Comparison of ENCODE assay signal across 17 mouse cellular contexts in genomic region chr17:4176524-4176923, GRCm38 (mm10).
"Had no signal": no experiment of that assay in that cellular context is flagged by ENCODE, and none has a peak within 500 bp of the region (broad histone marks: within the 10 kb centered on the region; RNA-seq: fewer than 3 reads in every experiment).

No protein-coding gene starts in this region.

- H3K9ac ChIP-seq: liver, embryonic 13.5 days; midbrain, embryonic 12.5 days; midbrain, embryonic 15.5 days; neural tube, embryonic 12.5 days; neural tube, embryonic 15.5 days had no signal

- H3K4me2 ChIP-seq: liver, embryonic 13.5 days; midbrain, embryonic 12.5 days; midbrain, embryonic 15.5 days; neural tube, embryonic 12.5 days; neural tube, embryonic 15.5 days had no signal

- H3K36me3 ChIP-seq: liver, embryonic 13.5 days; midbrain, embryonic 12.5 days; midbrain, embryonic 15.5 days; neural tube, embryonic 12.5 days; neural tube, embryonic 15.5 days had no signal

- H3K9me3 ChIP-seq: liver, embryonic 13.5 days; midbrain, embryonic 12.5 days; midbrain, embryonic 15.5 days; neural tube, embryonic 12.5 days; neural tube, embryonic 15.5 days had no signal

- H3K27ac ChIP-seq: layer of hippocampus, adult 2 months; left cerebral cortex, adult 2 months; liver, embryonic 13.5 days; midbrain, embryonic 12.5 days; midbrain, embryonic 15.5 days; neural tube, embryonic 12.5 days; neural tube, embryonic 15.5 days had no signal

- H3K4me3 ChIP-seq: layer of hippocampus, adult 2 months; left cerebral cortex, adult 2 months; liver, embryonic 13.5 days; midbrain, embryonic 12.5 days; midbrain, embryonic 15.5 days; neural tube, embryonic 12.5 days; neural tube, embryonic 15.5 days had no signal

- ATAC-seq: intestine, embryonic 16.5 days; lung, postnatal 0 days; midbrain, embryonic 15.5 days had no signal

- H3K4me1 ChIP-seq: liver, embryonic 13.5 days; midbrain, embryonic 15.5 days; neural tube, embryonic 12.5 days had no signal

- DNase-seq: kidney, adult 18-20 months; kidney, adult 9 months; kidney, postnatal 14 days; layer of hippocampus, adult 9-11 months; layer of hippocampus, postnatal 36 days; liver, embryonic 13.5 days; lung, postnatal 4 days; thymus, adult 18-20 months; thymus, postnatal 36 days had no signal

- H3K27me3 ChIP-seq: liver, embryonic 13.5 days; midbrain, embryonic 12.5 days; midbrain, embryonic 15.5 days; neural tube, embryonic 12.5 days; neural tube, embryonic 15.5 days had no signal
